9 mouse cellular contexts compared by ENCODE assay signal in the genomic region with DNA sequence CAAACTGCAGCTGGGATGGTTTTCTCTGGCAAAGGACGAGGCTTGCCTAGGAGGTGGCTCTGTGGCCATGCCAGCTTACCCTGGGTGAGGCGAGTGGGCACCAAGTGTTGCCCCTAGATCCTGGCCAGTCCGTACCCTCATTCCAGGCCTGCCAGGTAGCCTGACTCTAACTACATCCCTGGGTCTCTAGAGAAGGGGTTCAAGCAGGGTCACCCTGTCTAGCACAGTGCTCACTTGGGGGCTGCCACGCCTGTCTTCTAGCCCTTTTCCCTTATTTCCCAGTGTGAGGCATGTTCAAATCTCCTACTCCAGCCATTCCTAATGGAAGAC. TPM values are rescaled to one million over a fixed set of nuclear protein-coding genes. Genes with fewer than 3 reads are reported as not detected.
DNase-seq lines count a peak whose midpoint lies in the region; ATAC-seq and TF ChIP-seq lines count a peak whose summit lies in the region.
"Had no signal": no experiment of that assay in that cellular context is flagged by ENCODE, and none has a peak within 500 bp of the region (broad histone marks: within the 10 kb centered on the region; RNA-seq: fewer than 3 reads in every experiment).

No protein-coding gene starts in this region.

- no peaks in the 10 kb centered on the region for H3K9me3 ChIP-seq in lung, postnatal 0 days (ENCODE audit: low read length)
- no peaks in the 10 kb centered on the region for H3K9me3 ChIP-seq in hindbrain, embryonic 15.5 days
- no peaks in the 10 kb centered on the region for H3K9me3 ChIP-seq in stomach, embryonic 16.5 days (replicated peaks; ENCODE audit: control insufficient read depth, low read length)

- peak; percentile 21 for DNase-seq in heart, adult 8-10 months (ENCODE audit: low spot score)
- no peak for DNase-seq in heart, postnatal 10 days
- no peak for DNase-seq in lung, postnatal 0 days (ENCODE audit: low spot score)
- DNase-seq in lung, adult 18-20 months, result no peak
- DNase-seq in testis, postnatal 14 days (ENCODE audit: low spot score), result no peak

- TF ChIP-seq CTCF in lung, postnatal 0 days (IDR thresholded peaks at IDR 0.05), result no peak

- H3K4me1 ChIP-seq in lung, postnatal 0 days (ENCODE audit: insufficient read depth, low read depth, low read length), result peaks cover 10% of the 10 kb centered on the region
- peaks cover 2% of the 10 kb centered on the region; the same call in 1 of the 2 replicates for H3K4me1 ChIP-seq in hindbrain, embryonic 15.5 days (replicated peaks)
- peaks cover 16% of the 10 kb centered on the region for H3K4me1 ChIP-seq in stomach, embryonic 16.5 days (ENCODE audit: control insufficient read depth, insufficient read depth, low read length)

- intact Hi-C loops in heart, postnatal 10 days (cut with DNase I), result loop anchor here (2.0 kb wide), 1 partner anchor 15 kb away; no protein-coding TSS in a partner anchor

- no peak overlapping the region for H3K9ac ChIP-seq in lung, postnatal 0 days (replicated peaks; ENCODE audit: low read depth)
- H3K9ac ChIP-seq in hindbrain, embryonic 15.5 days, result no peak overlapping the region
- no peak overlapping the region for H3K9ac ChIP-seq in stomach, embryonic 16.5 days (ENCODE audit: low read length)

- no peaks in the 10 kb centered on the region for H3K36me3 ChIP-seq in lung, postnatal 0 days (ENCODE audit: insufficient read depth, low read length)
- no peaks in the 10 kb centered on the region for H3K36me3 ChIP-seq in hindbrain, embryonic 15.5 days
- no peaks in the 10 kb centered on the region for H3K36me3 ChIP-seq in stomach, embryonic 16.5 days (ENCODE audit: control insufficient read depth, insufficient read depth, low read length)

- H3K4me2 ChIP-seq in lung, postnatal 0 days (replicated peaks; ENCODE audit: low read depth, low read length), result no peak overlapping the region
- no peak overlapping the region for H3K4me2 ChIP-seq in hindbrain, embryonic 15.5 days
- no peak overlapping the region for H3K4me2 ChIP-seq in stomach, embryonic 16.5 days (ENCODE audit: low read depth, low read length)

- no peak for ATAC-seq in lung, postnatal 0 days
- no peak for ATAC-seq in hindbrain, embryonic 15.5 days (ENCODE audit: low FRiP score, low read depth)
- no peak for ATAC-seq in stomach, embryonic 16.5 days (ENCODE audit: insufficient read depth, low FRiP score)
- no peak for ATAC-seq in granulocyte monocyte progenitor cell, adult 5-6 weeks (replicated peaks; ENCODE audit: poor library complexity, severe bottlenecking)

- peak overlapping the region; percentile 87; the same call in 1 of the 2 replicates for H3K27ac ChIP-seq in lung, postnatal 0 days (ENCODE audit: low read length)
- H3K27ac ChIP-seq in hindbrain, embryonic 15.5 days (replicated peaks), result peak overlapping the region; percentile 41; the same call in 1 of the 2 replicates
- peak overlapping the region; percentile 79 for H3K27ac ChIP-seq in stomach, embryonic 16.5 days (ENCODE audit: low read length)

- no peak for TF ChIP-seq EP300 in lung, postnatal 0 days (IDR thresholded peaks at IDR 0.05)

- H3K27me3 ChIP-seq in lung, postnatal 0 days (replicated peaks; ENCODE audit: insufficient read depth, low read length), result no peaks in the 10 kb centered on the region
- no peaks in the 10 kb centered on the region for H3K27me3 ChIP-seq in hindbrain, embryonic 15.5 days
- no peaks in the 10 kb centered on the region; the same call in 1 of the 2 replicates for H3K27me3 ChIP-seq in stomach, embryonic 16.5 days (ENCODE audit: control insufficient read depth, insufficient read depth, low read length)
- H3K27me3 ChIP-seq: CH12.LX had no signal

- WGBS in lung, postnatal 0 days, result 73% methylated on average over 4 of the region's 4 CpGs
- 86% methylated on average over 4 of the region's 4 CpGs for WGBS in hindbrain, embryonic 15.5 days
- WGBS in stomach, embryonic 16.5 days, result 81% methylated on average over 4 of the region's 4 CpGs

- H3K4me3 ChIP-seq in lung, postnatal 0 days (ENCODE audit: low read depth, low read length), result no peak overlapping the region
- H3K4me3 ChIP-seq in hindbrain, embryonic 15.5 days, result no peak overlapping the region
- no peak overlapping the region for H3K4me3 ChIP-seq in stomach, embryonic 16.5 days (replicated peaks; ENCODE audit: low read length)

RNA-seq across cellular contexts. Expression of gene Plxnd1, which starts 11.1 kb away (rescaled TPM):
- total RNA-seq in heart, adult 8-10 months (2022), result 10 to 100 TPM; 43.8 to 75.7 (median 63.5) TPM
- total RNA-seq in heart, postnatal 10 days (2021), result 100 to 1,000 TPM; 179 to 224 TPM
- polyA plus RNA-seq in lung, postnatal 0 days (2015; fragmentation: Nextera tagmentation; extraction: Ambion mirVana), result 26.9 and 33.4 TPM in 2 replicates
- polyA plus RNA-seq in hindbrain, embryonic 15.5 days (2015; fragmentation: Nextera tagmentation; extraction: Ambion mirVana), result 10.8 and 12.7 TPM in 2 replicates
- polyA plus RNA-seq in stomach, embryonic 16.5 days (2015; fragmentation: Nextera tagmentation; extraction: Ambion mirVana), result 27.7 and 28.5 TPM in 2 replicates
- 29.1 and 38.2 TPM in 2 replicates for total RNA-seq in granulocyte monocyte progenitor cell, adult 5-6 weeks (2014; fragmentation: Nextera tagmentation)
- 43.3 and 46.6 TPM in 2 replicates for total RNA-seq in granulocyte monocyte progenitor cell, adult 5-6 weeks (2017)
